32 mouse cellular contexts compared by ENCODE assay signal in the genomic region with DNA sequence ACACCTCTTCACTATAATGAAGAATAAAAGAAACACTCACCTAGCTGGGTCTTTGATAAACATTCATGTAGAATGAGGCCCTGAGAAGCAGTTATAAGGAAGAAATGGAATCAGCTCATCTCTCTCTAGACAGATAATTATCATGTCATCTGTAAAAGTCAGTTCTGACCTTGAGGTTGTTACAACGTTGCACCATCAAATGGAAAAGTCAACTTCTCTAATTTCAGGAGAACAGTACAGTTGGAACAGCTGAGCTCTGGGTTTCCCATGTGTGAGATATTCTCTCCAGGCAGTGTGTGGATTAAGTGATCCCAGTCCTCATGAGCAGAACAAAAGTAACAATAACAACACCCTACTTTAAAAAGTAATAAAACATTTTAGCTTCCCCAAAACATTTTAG. TPM values are rescaled to one million over a fixed set of nuclear protein-coding genes. Genes with fewer than 3 reads are reported as not detected.
DNase-seq lines count a peak whose midpoint lies in the region; ATAC-seq and TF ChIP-seq lines count a peak whose summit lies in the region.
"Had no signal": no experiment of that assay in that cellular context is flagged by ENCODE, and none has a peak within 500 bp of the region (broad histone marks: within the 10 kb centered on the region; RNA-seq: fewer than 3 reads in every experiment).

A gene (minus strand): TSS at position 58 of the 400 bp plus-strand sequence.

- no peak for DNase-seq in thymus, postnatal 0 days (ENCODE audit: low spot score)
- no peak for DNase-seq in right cerebral cortex, postnatal 14 days
- DNase-seq: adrenal gland, adult 8-10 months; adrenal gland, postnatal 14 days; adrenal gland, postnatal 36 days; B cell, adult 2 months; cerebellum, adult 11 months; cerebellum, adult 18-20 months; cerebellum, adult 8-10 months; cerebellum, adult 9-11 months; cerebellum, postnatal 14 days; cerebellum, postnatal 36 days; embryo, embryonic 11 days had no signal

- no peaks in the 10 kb centered on the region for H3K9me3 ChIP-seq in liver, embryonic 12.5 days (replicated peaks)
- H3K9me3 ChIP-seq: embryonic facial prominence, embryonic 13.5 days; embryonic facial prominence, embryonic 15.5 days; forebrain, embryonic 10.5 days; forebrain, embryonic 12.5 days; G1E had no signal

- TF ChIP-seq POLR2A in bone marrow macrophage, adult 2 months (IDR thresholded peaks at IDR 0.05; ENCODE audit: borderline replicate concordance, low read depth, low read length): no peak

- H3K27ac ChIP-seq in bone marrow macrophage, adult 2 months (ENCODE audit: insufficient read depth, low read depth, low read length): peak within 1 kb of the TSS; percentile 50; the same call in 1 of the 2 replicates
- H3K27ac ChIP-seq in liver, embryonic 12.5 days: no peak within 1 kb of the TSS
- H3K27ac ChIP-seq: embryonic facial prominence, embryonic 13.5 days; embryonic facial prominence, embryonic 15.5 days; forebrain, embryonic 10.5 days; forebrain, embryonic 12.5 days had no signal

- no peak within 1 kb of the TSS for H3K9ac ChIP-seq in liver, embryonic 12.5 days
- H3K9ac ChIP-seq: embryonic facial prominence, embryonic 13.5 days; embryonic facial prominence, embryonic 15.5 days; forebrain, embryonic 12.5 days had no signal

- WGBS in liver, embryonic 12.5 days (ENCODE audit: insufficient replicate concordance): 37% methylated on average over 1 of the region's 1 CpGs

- H3K36me3 ChIP-seq in liver, embryonic 12.5 days: no peaks in the 10 kb centered on the region
- H3K36me3 ChIP-seq: embryonic facial prominence, embryonic 13.5 days; embryonic facial prominence, embryonic 15.5 days; forebrain, embryonic 10.5 days; forebrain, embryonic 12.5 days; G1E had no signal

- H3K4me1 ChIP-seq in bone marrow macrophage, adult 2 months (ENCODE audit: control insufficient read depth, insufficient read depth, low read length): no peaks in the 10 kb centered on the region
- no peaks in the 10 kb centered on the region for H3K4me1 ChIP-seq in liver, embryonic 12.5 days
- H3K4me1 ChIP-seq: embryonic facial prominence, embryonic 13.5 days; embryonic facial prominence, embryonic 15.5 days; forebrain, embryonic 10.5 days; forebrain, embryonic 12.5 days had no signal

- no peak for TF ChIP-seq CTCF in bone marrow macrophage, adult 2 months (IDR thresholded peaks at IDR 0.05; ENCODE audit: low read depth, low read length)

- no peaks in the 10 kb centered on the region for H3K27me3 ChIP-seq in liver, embryonic 12.5 days (replicated peaks)
- H3K27me3 ChIP-seq: CH12.LX; embryonic facial prominence, embryonic 13.5 days; embryonic facial prominence, embryonic 15.5 days; forebrain, embryonic 12.5 days had no signal

- no peak within 1 kb of the TSS for H3K4me3 ChIP-seq in bone marrow macrophage, adult 2 months (ENCODE audit: insufficient read depth, low read length)
- H3K4me3 ChIP-seq in liver, embryonic 12.5 days: no peak within 1 kb of the TSS
- H3K4me3 ChIP-seq: embryonic facial prominence, embryonic 13.5 days; embryonic facial prominence, embryonic 15.5 days; erythroblast, embryonic 14.5 days; forebrain, embryonic 10.5 days; forebrain, embryonic 12.5 days had no signal

- H3K4me2 ChIP-seq in liver, embryonic 12.5 days: no peak within 1 kb of the TSS
- H3K4me2 ChIP-seq: embryonic facial prominence, embryonic 13.5 days; embryonic facial prominence, embryonic 15.5 days; forebrain, embryonic 12.5 days had no signal

- 0 out of 2 replicates have a peak, but pooled peaks have one; percentile 43 for ATAC-seq in megakaryocyte, adult 5-6 weeks (ENCODE audit: poor library complexity, severe bottlenecking)
- no peak for ATAC-seq in liver, embryonic 12.5 days
- ATAC-seq: activated CD4-positive, CD25-positive, alpha-beta regulatory T cell, adult 4 months; CD4-positive, CD25-positive, alpha-beta regulatory T cell, adult 4 months; forebrain, embryonic 14.5 days; forebrain, embryonic 16.5 days; Patski had no signal

RNA-seq across cellular contexts. Expression of the gene that starts here (rescaled TPM):
- not detected in 2 replicates for polyA plus RNA-seq in bone marrow macrophage, adult 2 months (2012; ENCODE audit: insufficient read depth, insufficient read length, missing spikeins)
- total RNA-seq in megakaryocyte, adult 5-6 weeks (2015): not detected in 2 replicates
- not detected in 2 replicates for total RNA-seq in megakaryocyte, adult 5-6 weeks (2017)
- not detected in 2 replicates for polyA plus RNA-seq in thymus, postnatal 0 days (2015; fragmentation: Nextera tagmentation; extraction: Ambion mirVana)
- polyA plus RNA-seq in liver, embryonic 12.5 days (2016; fragmentation: Nextera tagmentation; extraction: Ambion mirVana): not detected in 2 replicates
- total RNA-seq: adrenal gland, adult 18-20 months; adrenal gland, adult 8-10 months; adrenal gland, postnatal 14 days; adrenal gland, postnatal 36 days; CH12.LX; common myeloid progenitor, adult 5-6 weeks had no signal
- polyA plus RNA-seq: activated CD4-positive, CD25-positive, alpha-beta regulatory T cell, adult 4 months; brain, embryonic 14.5 days; CD4-positive, CD25-positive, alpha-beta regulatory T cell, adult 4 months; embryonic facial prominence, embryonic 11.5 days; embryonic facial prominence, embryonic 13.5 days; embryonic facial prominence, embryonic 15.5 days; erythroblast, embryonic 14.5 days; forebrain, embryonic 10.5 days; forebrain, embryonic 14.5 days; forebrain, embryonic 16.5 days; G1E; Patski had no signal

Comparison
In these comparisons a context has a peak if more than half of its experiments do, and no peak if none do; other contexts are left out.
1. Peak in ATAC-seq in megakaryocyte, adult 5-6 weeks; RNA of the gene not detected or under 1 TPM.